Mouse (Mus musculus) mature B cell (primary cell): ENCODE measurements around the gene Camk2d.

ENCODE experiments used
- in situ Hi-C: fragments of 300-500 bp; cut with MboI; formaldehyde crosslinking; loops from 2 replicates; pipeline ENCODE4 v1.14.3; 2019

Camk2d gene

DNA sequence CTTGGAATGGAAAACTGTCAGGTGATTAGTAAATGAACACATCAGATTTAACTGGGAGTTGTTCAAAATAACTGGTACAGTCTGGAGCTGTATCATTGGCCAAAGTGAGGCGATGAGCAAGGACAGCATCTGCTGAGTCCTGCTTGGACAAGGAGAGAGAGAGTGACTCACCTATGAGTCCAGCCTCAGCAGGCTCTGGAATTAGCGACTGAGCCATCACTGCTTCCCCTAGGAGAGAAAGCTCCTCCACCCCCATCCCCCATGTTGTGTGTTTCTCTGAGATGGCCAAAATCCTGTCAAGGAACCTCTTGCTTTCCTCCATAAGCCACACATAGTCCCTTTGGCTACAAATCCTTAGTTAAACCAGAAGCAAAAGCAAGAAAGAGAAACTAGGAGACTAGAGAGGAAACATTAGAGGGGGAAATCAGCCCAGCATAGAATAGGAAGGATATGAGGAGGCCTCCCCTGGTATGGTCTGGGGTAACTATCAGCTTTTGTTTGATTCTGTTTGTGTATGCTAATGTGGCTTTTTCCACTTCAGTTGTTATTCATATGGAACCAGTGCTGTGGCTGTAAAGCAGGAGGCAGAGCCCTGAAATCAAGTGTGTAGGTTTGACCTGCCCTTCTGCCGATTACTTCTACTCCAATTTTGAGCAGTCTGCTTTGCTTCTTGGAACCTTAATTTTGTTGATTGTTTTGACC, 148.5 kb downstream of the Camk2d start:
- in situ Hi-C loops: no loop called here

DNA sequence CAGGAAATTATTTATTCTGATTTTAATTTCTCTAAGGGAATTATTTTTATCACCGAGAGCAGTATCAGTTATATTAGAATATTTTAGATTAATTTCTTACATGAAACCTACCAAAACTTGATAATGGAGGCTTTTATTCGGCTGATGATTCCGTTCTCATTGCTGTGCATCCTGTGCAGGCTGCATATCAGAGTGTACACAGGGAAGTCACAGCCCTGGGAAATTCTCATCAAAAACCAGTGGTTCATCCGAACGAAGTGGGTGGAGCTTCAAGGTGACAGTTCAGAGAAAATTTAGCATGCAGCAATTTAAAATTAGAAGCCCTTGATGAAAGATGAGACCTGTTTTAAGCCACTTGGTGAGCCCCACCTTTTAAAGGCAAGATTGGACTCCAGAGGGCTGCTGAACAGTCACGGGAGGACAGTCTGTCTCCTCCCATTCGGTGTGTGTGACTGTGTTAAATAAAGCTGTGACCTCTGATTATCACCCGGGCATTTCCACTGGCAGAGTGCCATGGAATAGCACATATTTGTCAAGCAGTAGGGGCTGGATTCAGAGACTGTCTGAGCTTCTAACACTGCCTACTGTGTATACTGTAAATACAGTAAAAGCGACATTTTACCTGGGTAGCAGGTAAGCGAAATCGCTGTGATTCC, 150.2 kb downstream of the Camk2d start:
- in situ Hi-C loops: no loop called here

DNA sequence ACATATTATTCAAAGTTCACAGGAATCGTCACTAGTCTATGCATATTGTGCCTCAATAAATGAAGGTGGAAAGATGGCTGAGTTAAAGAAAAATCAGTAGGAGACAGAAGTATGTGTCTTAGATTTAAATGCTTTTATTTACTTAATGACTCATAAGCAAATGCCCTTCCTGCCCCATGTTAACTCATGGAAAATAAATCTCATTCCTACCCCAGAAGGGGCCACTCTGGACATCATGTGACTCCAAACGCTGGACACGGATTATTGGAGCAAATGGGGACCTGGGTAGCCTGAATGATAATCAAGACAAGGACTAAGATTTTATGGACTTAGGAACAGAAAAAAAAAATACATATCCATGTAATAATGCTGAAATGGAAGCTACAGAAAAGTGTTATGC, 151.5 kb downstream of the Camk2d start:
- in situ Hi-C loops: no loop called here

DNA sequence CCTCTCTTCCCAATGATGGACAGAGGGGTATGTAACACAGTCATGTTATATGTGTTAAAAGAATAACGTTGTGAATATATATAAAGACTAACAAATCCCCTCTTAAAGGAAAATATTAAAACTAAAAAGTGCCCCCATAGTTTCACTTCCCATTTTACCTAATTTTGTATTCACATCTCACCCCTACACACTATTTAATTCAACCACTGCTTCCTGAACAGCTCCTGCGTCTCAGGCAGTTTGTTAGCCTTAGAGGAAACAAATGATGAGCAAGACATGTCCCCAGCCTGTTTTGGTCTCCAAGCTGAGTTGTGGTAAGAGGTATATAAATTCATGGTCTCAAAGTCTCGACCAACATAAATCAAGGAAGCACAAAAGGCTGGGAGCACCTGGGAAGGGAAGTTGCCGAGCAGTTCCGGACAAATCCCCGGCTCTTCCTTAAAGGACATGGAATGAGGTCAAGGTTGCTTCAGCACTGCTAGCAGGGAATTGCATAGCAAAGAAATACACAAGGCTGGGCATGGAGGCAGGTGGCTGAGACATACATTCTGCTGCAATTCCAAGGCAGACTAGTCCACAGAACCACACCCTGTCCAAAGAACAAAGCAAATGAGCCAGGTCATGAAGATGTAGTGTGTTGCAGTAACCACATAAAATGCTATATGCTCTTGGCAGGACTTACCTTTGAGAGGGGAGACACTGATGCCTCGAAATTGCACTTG, 155.4 kb downstream of the Camk2d start:
- in situ Hi-C loops: loop anchor here (25.0 kb wide), 1 partner anchor 164 kb away; the partner anchor contains the start of gene Camk2d

DNA sequence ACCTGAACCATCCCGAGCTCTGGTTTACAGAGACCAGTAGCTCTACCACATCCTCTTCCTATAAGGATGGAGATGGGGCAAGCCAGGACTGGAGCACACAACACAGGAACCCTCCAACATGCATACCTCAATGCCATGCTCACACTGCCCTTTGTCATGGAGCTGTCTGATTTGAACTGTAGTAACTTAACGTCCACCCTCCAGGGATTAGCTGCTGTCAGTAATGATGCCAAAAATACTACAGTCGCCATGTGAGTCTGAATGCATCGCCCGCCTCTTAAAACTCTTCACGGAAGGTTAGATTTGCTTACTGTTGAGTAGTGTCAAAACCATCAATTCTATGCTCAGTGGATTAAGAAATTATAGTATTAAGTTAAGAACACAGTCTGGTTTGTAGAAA, 156.9 kb downstream of the Camk2d start:
- in situ Hi-C loops: loop anchor here (25.0 kb wide), 1 partner anchor 166 kb away; the partner anchor contains the start of gene Camk2d

DNA sequence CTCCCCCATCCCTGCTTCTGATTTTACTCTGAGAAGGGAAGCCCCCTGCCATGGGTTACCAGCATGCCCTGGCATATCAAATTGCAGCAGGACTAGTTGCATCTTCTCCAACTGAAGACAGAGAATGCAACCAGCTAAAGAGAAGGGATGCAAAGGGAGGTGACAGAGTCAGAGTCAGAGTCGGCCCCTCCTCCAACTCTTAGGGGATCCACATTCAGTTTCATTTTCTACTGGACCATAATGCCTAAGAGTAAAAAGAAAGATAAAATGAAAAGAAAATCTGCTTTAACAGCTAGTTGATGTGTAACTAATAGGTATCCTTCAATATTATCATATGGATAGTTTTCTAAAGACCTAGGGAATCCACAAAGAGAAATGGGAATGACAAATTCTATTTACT, 162.3 kb downstream of the Camk2d start:
- in situ Hi-C loops: loop anchor here (25.0 kb wide), 1 partner anchor 171 kb away; the partner anchor contains the start of gene Camk2d

DNA sequence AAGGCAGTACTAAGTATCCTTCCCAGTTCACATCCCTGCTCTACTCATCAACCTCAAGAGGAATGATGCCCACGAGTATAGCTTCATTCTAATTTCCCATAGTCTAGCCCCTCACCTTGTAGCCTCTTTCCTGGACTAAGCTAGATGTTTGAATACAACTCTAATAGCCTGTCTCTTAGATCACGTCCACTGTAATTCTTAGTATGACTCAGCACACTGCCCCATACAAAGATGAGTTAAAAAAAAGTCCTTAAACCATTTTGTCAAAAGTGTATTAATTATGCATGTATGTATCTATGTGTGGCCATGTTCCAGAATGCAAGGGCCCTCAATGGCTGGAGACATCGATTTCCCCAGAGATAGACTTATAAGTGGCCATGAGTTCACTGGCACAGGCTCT, 164.5 kb downstream of the Camk2d start:
- in situ Hi-C loops: loop anchor here (25.0 kb wide), 1 partner anchor 173 kb away; the partner anchor contains the start of gene Camk2d

DNA sequence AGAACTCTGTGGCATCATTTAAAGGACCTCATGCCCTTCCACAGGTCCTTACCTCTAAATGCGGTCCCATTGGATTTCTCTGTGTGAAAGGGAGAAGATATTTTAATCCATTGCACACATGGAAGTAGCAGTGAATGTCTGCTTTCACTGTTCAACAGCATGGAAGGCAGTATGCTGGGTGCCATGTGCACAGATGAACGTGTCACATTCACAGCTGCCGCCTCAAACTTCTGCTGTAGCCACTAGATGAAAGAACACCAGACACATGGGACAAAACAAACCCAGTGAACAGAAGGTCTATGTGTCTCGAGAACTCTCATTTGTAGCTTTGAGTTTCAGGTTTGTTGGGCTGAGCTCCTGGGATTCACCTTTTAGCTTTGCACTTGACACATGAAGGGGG, 168.6 kb downstream of the Camk2d start:
- in situ Hi-C loops: loop anchor here (25.0 kb wide), 1 partner anchor 177 kb away; the partner anchor contains the start of gene Camk2d

DNA sequence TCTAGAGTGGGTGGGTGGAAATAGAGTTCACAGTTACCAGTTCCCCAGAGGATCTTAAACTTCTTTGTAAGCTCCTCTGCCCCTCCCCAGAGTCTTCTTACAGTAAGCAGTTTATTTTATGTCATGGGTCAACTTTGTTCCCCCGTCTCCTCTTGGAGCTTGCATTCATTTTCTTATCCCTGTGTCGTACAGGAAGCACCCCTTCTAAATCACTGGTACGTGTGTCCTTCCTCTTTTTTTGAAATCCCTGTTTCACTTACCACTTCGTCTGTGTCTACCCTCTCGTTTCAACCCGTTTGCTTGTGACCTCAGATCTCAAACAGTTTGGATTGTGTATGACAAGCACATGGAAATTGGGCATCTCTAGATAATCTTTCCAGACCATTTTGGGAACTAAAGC, 174.0 kb downstream of the Camk2d start:
- in situ Hi-C loops: loop anchor here (25.0 kb wide), 1 partner anchor 183 kb away; the partner anchor contains the start of gene Camk2d

DNA sequence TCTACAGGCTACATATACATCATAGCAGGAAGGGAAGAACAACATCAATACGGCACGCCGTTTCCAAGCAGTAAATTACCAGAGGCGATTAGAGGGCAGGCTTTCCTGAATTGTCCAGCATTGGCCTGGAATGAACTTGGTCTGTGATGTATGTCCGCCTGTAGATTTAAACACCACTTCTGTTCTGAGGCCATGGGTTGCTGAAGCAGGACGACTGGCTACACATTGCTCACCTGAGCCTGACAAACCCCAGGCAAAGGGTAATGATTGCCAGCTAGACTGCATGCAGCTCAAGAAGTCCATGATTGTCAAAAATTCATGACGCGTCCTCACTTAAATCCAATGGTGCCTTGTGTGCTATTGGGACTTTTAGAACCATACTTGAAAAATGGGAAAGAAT, 174.9 kb downstream of the Camk2d start:
- in situ Hi-C loops: loop anchor here (25.0 kb wide), 1 partner anchor 184 kb away; the partner anchor contains the start of gene Camk2d

DNA sequence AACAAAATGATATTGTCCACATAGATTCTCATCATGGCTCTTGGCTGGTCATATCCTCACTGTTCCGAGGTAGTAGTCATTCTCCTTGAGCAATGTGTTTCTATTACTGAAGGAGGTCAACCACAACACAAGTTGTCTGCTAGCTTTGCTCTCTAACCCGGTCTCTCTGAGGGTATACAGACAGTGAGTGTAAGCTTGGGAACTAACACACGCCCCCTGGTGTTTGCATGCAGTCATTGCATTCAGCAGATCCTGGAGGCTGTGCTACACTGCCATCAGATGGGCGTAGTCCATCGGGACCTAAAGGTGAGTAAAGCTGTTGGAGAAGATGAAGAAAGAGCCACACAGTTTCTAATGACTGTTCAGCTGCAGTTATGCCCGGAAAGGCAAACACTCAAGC, 175.4 kb downstream of the Camk2d start:
- in situ Hi-C loops: loop anchor here (25.0 kb wide), 1 partner anchor 184 kb away; the partner anchor contains the start of gene Camk2d

DNA sequence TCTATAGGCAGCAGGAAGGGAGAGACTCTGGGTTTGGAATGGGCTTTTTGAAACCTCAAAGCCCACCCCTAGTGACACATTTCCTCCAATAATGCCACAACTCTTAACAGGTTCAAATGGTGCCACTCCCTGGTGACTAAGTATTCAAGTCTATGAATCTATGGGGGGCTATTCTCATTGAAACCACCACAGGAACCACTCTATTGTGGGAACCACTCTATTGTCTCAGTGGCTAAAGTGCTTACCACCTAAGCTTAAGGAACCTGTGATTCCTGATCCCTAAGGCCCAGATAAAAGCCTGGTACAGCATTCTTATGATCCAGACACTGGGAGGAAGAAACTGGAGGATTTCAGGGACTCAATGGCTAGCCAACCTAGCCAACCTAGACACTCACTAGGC, 179.9 kb downstream of the Camk2d start:
- in situ Hi-C loops: no loop called here

DNA sequence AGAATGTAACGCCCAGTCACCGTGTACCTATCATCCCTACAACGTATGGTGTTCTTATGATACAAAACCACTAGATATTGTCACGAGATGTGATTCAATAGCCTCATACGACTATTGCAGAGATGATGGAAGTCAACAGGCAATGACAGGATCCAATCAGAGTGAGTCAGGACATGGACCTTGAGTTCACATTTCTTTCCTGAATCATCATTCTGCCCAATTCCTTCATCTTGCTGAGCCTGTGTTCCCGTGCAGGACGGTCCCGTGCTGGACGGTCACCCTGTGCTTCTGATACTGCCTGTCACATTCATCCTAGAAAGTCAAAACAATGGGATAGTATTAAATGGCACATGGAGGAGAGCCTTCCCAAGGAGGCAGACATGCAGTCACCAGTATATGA, 181.0 kb downstream of the Camk2d start:
- in situ Hi-C loops: no loop called here

DNA sequence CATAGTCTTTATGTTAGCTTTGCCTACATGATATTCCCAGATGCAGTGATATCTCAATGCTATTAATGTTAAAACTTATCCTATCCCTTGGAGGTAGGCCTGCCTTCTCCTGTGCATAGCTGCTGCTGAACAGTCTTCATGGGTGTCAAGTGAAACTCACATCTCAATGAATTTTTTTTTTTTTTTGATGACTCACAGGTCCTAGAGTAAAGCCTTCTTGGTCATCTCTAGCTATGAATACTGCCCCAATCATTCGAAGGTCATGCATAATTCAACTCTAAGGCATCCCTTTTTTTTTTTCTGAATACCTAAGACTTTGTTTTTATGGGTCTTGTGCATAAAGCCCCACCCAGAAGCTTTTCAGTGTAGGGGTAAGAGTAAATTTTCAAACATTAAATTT, 181.8 kb downstream of the Camk2d start:
- in situ Hi-C loops: no loop called here

DNA sequence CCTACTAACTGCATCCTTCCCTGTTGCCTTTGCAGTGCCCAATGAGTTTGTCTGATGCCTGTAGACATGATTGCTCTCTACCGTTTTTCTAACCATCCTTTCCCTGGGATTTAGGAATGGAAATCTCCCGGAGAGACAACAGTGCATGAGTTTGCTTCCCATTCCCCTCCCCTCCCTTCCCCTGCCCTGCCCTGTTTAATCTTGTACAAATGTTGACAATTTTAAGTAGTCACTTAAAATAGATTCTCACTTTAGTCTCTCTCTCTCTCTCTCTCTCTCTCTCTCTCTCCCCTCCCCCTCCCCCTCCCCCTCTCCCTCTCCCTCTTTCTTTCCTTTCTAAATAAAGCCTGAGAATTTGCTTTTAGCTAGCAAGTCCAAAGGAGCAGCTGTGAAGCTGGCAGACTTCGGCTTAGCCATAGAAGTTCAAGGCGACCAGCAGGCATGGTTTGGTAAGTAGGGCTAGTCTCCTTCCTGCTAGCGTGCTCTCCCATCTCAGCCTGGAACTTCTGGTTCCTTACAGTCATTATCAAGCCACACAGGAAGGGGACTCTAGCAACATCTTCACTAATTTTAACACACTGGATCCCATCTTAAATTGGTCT, 184.0 kb downstream of the Camk2d start:
- in situ Hi-C loops: no loop called here

DNA sequence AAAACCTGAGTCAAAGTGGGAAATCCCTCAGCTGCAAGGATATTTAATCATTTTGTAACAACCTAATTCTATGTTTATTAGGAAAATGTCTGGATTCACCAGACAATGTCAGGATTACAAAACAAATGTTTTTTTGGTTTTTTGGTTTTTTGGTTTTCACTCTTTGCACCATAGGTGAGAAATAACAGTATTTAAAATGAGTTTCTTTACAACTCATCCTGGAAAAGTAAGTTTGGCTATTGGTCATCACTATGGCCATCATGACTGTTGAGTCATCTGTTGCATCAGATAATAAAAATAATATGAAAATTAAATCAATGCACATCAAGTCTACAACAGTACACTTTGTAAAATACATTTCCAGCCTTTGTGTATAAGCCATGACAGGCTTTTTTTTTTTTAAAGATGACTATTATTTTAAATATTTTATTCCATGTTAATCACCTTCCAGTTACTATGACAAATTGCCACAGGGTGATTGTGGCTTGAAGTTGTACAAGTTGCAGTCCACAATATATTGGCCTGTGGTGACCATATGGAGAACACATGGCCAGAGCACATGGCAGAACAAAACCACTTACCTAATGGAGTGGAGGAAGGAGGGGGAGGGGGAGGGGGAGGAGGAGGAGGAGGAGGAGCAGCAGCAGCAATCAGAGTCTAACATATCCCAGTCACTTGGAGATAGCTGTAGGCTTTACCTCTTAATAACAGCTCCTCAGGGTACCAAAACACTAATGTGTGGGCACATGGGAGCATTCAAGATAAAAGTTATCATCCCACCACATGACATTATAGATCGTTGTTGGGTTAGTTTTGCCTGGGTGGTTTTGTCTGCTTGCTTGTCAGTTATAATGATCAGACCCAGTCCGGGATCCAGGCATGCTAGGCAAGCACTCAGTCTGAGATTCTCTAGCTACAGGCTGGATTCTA, 197.2 kb downstream of the Camk2d start:
- in situ Hi-C loops: no loop called here

DNA sequence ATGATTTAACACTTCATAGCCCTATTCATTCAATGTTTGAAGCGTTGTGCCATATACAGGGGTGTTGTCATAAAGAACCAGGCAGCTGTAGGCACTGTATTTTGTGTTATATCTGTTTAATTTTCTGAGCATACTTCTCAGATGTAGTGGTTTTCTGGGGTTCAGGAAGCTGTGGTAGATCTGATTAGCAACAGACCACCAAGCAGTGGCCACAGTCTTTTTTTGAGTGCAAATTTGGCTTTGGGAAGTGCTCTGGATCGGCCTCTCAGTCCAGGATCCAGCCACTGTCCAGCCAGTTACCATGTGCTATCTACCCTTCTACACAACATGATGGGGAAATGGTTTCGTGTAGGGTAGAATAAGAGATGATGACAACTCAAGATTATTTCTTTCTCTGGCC, 199.8 kb downstream of the Camk2d start:
- in situ Hi-C loops: no loop called here

DNA sequence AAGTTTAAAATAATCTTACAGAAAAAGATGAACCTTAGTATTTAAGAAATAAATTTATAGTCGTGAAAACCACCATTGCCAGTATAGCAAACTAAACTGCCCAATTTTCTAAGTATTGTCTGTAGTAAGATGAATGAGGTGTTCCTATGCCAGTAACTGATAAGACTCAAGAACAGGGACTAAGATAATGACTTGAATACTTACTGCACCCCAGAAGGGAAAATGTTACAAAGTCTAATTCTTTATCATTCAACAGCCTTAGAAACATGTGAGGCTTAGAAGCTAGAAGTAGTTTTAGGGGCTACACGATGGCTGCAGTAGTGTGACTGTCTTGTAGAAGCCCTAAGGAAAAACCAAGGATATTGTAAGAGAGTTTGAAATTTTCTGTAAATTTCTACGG, 200.9 kb downstream of the Camk2d start:
- in situ Hi-C loops: no loop called here

DNA sequence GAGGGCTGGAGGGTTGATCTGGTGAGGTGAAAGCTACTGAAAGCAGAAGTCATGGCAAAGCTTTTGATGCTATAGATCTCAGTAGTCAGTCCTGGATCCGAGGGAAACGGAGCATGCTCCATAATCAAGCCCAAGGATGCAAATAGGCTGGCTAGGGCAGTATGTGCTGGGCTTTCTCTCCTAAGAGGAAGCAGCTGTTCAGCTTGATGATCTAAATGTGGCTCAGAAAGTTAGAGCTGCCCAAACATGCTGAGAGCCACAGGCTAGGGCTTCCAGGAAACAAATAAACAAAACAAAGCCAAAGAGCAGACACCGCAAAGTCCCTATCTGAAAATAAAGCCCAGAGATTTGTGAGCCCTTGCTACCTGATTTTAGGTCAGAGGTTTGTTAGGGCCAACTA, 201.7 kb downstream of the Camk2d start:
- in situ Hi-C loops: no loop called here

DNA sequence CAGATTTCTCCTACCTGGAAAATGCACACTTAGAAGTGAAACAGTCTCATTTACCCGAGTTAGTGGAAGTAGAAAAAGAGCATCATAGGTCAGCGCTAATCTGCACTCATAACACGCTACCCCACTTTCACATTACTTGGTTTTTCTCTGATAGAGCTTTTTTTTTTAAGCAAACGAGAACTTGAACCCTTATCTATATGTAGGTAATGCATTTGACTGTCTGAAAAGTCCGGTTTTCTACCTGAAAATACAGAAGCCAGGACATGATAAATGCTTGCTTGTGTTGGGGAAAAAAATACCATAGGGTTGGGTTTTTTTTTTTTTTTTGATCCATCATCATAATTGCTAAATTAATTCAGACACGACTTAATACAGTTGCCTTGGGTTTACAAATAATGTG, 206.9 kb downstream of the Camk2d start:
- in situ Hi-C loops: no loop called here

DNA sequence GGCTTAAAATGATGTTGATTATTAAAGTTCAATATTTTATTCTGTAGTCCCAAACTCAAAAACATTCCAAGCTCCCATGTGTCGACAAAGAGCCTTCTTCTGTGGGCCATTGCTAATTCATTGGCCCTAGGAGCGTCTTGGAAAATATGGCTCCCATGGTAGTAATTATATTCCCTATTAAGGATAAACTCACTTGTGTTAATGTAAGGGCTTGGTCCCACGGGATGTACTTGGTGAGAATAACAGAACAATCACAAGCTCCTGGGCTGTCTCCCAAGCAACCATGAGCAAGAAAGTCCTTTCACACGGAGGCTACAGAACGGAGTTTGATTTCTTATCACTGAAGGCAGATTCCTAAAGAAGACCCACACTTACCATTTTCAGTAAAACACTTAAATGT, 208.9 kb downstream of the Camk2d start:
- in situ Hi-C loops: no loop called here
